Mouse (Mus musculus) liver, embryonic 16.5 days (tissue): ENCODE data around the gene Atp5d. TPM values are rescaled to one million over a fixed set of nuclear protein-coding genes. Genes with fewer than 3 reads are reported as not detected.
A peak's percentile ranks its signal among the peaks of the same experiment; 100 is the strongest.

Experiments
- ATAC-seq: fragments of 200-750 bp; cut with Nextera tagmentation; 2 replicates; pipeline ENCODE4 v1.8.0; 2017; ENCODE audit warnings: low read depth, mild to moderate bottlenecking, moderate number of reproducible peaks, moderate library complexity
- H3K27ac ChIP-seq: fragments of 300-500 bp; sonication (generic); 2 replicates; pipeline ENCODE4 v1.5.1; 2014; ENCODE audit warnings: mild to moderate bottlenecking, low read length
- H3K27me3 ChIP-seq: fragments of 300-500 bp; sonication (generic); 2 replicates; pipeline ENCODE4 v1.6.1; 2014; ENCODE audit warnings: low read depth, low read length, mixed read lengths; ENCODE audit not compliant: control insufficient read depth, insufficient read depth
- H3K36me3 ChIP-seq: fragments of 300-500 bp; sonication (generic); 2 replicates; pipeline ENCODE4 v1.6.1; 2014; ENCODE audit warnings: mild to moderate bottlenecking; ENCODE audit not compliant: control insufficient read depth, insufficient read depth
- H3K4me1 ChIP-seq: fragments of 300-500 bp; sonication (generic); 2 replicates; pipeline ENCODE4 v1.6.1; 2014; ENCODE audit warnings: low read depth, low read length, mixed read lengths; ENCODE audit not compliant: control insufficient read depth
- H3K4me2 ChIP-seq: fragments of 300-500 bp; sonication (generic); 2 replicates; pipeline ENCODE4 v1.6.1; 2014; ENCODE audit warnings: low read depth, low read length, mixed read lengths
- H3K4me3 ChIP-seq: fragments of 300-500 bp; sonication (generic); 2 replicates; pipeline ENCODE4 v1.5.1; 2014; ENCODE audit warnings: low read depth, mild to moderate bottlenecking, low read length
- H3K9ac ChIP-seq: fragments of 300-500 bp; sonication (generic); 2 replicates; pipeline ENCODE4 v1.6.1; 2014; ENCODE audit warnings: low read depth, low read length
- H3K9me3 ChIP-seq: fragments of 300-500 bp; sonication (generic); replicated peaks from 2 replicates; pipeline ENCODE4 v1.6.1; 2016; ENCODE audit warnings: low read length; ENCODE audit not compliant: control insufficient read depth
- WGBS: fragments of 180-500 bp; shearing (Covaris S2); extraction: QIAGEN DNeasy Blood & Tissue Kit; methylation state at CpG from one replicate; pipeline ENCODE4 v1.1.7; 2014; ENCODE audit not compliant: insufficient replicate concordance; 5-methylcytosine and 5-hydroxymethylcytosine counted together
- polyA plus RNA-seq: library from polyadenylated mRNA; unstranded; fragments of >200 nt; fragmentation: Nextera tagmentation; extraction: Ambion mirVana; gene quantifications from 2 replicates; pipeline ENCODE4 v1.2.1, GENCODE M21; 2015

The Atp5d gene
- polyA plus RNA-seq, 1 experiment from 2014 or later = 309 TPM

DNA sequence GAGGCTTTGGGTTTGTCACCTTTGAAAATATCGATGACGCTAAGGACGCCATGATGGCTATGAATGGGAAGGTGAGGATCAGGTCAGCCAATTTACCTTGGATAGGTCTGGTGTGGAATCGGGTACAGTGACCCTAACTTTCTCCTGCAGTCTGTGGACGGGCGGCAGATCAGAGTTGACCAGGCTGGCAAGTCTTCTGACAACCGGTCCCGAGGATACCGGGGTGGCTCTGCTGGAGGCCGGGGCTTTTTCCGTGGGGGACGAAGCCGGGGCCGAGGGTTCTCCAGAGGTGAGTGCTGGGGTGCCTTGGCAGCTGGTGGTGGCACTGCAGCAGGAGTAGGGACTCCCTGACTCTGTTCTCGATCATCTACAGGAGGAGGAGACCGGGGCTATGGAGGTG lies 31.6 kb downstream of the Atp5d start:
- 88% methylated on average over 16 of the region's 16 CpGs for WGBS
- Histone ChIP-seq H3K4me2 (no peak overlapping the region), H3K9me3 (no peaks in the 10 kb centered on the region; the same call in 1 of the 2 replicates), H3K4me3 (no peak overlapping the region), H3K4me1 (peaks cover 50% of the 10 kb centered on the region), H3K27ac (no peak overlapping the region), H3K27me3 (no peaks in the 10 kb centered on the region), H3K36me3 (peaks cover 26% of the 10 kb centered on the region), H3K9ac (no peak overlapping the region)
- ATAC-seq = no peak

DNA sequence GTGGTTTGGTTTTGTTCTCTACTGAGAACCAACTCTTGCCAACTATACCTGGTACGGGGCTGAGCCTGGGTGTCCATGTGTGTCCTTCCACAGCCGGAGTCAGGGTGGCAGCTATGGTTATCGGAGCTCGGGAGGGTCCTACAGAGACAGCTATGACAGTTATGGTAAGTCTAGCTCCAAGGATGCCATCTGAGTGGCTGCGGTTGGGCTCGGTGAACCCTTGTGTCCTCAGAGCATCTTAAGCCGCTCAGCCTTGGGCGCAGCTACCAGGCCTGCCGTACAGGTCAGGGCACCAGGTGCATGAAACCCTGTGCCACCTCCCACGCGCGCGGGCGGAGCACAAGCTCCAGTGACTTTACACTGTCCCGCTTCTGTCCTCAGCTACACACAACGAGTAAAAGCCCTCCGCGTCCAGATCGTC lies 32.2 kb downstream of the Atp5d start:
- H3K4me2 ChIP-seq = no peak overlapping the region
- H3K27ac ChIP-seq = no peak overlapping the region
- WGBS = 91% methylated on average over 19 of the region's 19 CpGs
- no peak overlapping the region for H3K9ac ChIP-seq
- H3K4me1 ChIP-seq = peaks cover 45% of the 10 kb centered on the region
- no peaks in the 10 kb centered on the region for H3K27me3 ChIP-seq
- H3K36me3 ChIP-seq = peaks cover 26% of the 10 kb centered on the region
- ATAC-seq = no peak
- no peaks in the 10 kb centered on the region; the same call in 1 of the 2 replicates for H3K9me3 ChIP-seq
- H3K4me3 ChIP-seq = no peak overlapping the region

DNA sequence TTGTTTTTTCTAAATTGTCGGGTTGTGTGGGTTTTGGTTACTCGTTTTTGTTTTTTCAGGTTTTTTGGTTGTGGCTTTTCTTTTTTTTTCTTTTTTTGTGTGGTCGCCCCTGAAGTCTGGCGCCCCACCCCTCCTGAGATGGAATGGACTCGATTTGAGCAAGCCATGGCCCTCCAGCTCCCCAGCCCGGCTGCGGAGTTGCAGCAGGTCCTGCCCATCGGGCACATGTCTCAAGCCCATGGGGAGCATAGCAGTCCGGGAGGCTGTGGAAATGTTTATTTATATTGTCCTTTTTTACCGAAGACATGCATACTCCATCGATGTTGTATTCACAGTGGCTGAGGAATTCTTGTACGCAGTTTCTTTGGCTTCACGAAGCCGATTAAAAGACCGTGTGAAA lies 32.8 kb downstream of the Atp5d start:
- Histone ChIP-seq H3K36me3 (peaks cover 26% of the 10 kb centered on the region), H3K9me3 (no peaks in the 10 kb centered on the region; the same call in 1 of the 2 replicates), H3K27me3 (no peaks in the 10 kb centered on the region), H3K4me1 (peaks cover 39% of the 10 kb centered on the region), H3K4me2 (no peak overlapping the region), H3K4me3 (no peak overlapping the region), H3K9ac (no peak overlapping the region), H3K27ac (no peak overlapping the region)
- ATAC-seq = no peak
- 87% methylated on average over 15 of the region's 15 CpGs for WGBS

DNA sequence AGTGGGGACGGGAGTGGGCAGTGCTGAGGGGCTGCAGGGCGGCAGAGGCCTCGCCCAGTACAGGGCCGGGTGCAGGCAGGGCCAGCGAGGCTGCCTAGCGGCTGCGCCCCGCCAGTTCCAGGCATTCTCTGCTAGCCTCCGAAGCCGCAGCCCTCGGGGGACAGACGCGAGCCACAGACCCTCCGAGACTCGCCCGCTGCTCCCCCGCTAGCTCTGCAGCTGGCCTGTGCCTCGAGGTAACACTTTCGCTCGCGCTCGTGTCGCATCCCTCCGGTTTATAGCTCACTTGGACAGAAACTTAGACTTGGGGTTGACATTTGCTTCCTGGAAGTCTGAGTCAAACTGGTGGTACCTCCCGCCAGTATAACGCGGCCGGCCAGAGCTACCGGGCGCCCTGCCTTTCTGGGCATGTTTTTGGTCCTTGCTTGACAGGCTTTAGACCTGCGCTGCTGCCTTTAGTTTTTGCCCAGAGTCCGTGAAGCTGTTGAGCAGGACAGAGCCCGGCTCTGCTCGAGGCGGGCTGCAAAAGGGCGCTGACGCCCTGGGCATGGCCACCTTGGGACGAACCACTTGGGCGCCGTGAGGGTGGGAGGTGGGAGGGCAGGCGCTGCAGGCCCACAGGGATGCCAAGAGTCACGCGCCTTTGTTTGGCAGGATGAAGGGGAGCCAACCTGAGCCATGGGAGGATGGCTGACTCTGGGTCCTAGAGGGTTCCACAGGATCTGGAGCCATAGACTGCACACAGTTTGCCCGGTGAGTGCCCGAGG lies 33.5 kb downstream of the Atp5d start:
- Histone ChIP-seq H3K4me3 (peak overlapping the region; percentile 84), H3K4me2 (peak overlapping the region; percentile 83), H3K27me3 (no peaks in the 10 kb centered on the region), H3K4me1 (peaks cover 33% of the 10 kb centered on the region), H3K36me3 (peaks cover 26% of the 10 kb centered on the region), H3K27ac (peak overlapping the region; percentile 90), H3K9ac (peak overlapping the region; percentile 72), H3K9me3 (no peaks in the 10 kb centered on the region; the same call in 1 of the 2 replicates)
- 89% methylated on average over 45 of the region's 45 CpGs for WGBS
- no peak for ATAC-seq

DNA sequence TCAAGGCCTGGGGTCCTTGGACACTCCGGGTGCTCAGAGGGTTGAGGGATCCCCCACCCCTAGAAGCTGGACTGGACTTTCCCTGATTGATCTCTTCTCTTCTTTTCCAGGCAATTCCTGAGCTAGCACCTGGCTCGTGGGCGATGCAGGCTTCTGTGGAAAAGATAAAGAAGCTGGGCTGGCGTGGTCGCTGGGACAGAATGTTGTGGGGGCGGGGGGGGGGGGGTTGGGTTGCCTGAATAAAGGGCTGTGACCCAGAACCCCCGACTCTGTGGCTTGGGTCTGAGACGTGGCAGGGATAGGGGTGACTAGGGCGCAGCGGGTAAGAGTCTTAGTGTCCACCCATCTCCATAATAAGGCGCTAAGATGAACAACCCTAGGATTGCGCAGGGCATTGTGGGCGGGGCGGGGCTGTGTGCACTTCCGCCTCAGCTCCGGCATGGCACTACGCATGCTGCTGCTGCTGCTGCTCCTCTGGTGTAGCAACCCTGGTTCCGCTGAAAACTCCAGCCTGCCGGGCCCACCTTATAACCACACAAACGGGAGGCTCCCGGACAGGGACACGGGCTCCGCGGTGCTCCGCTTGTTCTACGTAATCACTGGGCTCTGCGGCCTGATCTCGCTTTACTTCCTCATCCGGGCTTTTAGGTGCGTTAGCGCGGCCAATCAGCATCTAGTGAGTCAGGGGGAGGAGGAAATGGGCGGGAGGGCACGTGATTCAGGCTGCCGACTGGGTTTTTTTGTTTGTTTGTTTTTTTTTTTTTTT lies 34.3 kb downstream of the Atp5d start, which contains the start of gene 1600002K03Rik:
1600002K03Rik (plus strand) TSS at position 418 of the 766 bp plus-strand sequence.
- Histone ChIP-seq H3K9me3 (no peaks in the 10 kb centered on the region; the same call in 1 of the 2 replicates), H3K4me3 (peak within 1 kb of the TSS; percentile 84), H3K36me3 (peaks cover 26% of the 10 kb centered on the region), H3K27ac (peak within 1 kb of the TSS; percentile 90), H3K4me1 (peaks cover 30% of the 10 kb centered on the region), H3K4me2 (peak within 1 kb of the TSS; percentile 83), H3K27me3 (peaks cover 2% of the 10 kb centered on the region; the same call in 1 of the 2 replicates), H3K9ac (peak within 1 kb of the TSS; percentile 72)
- WGBS = 3% methylated on average over 35 of the region's 35 CpGs
- peak; percentile 70 for ATAC-seq

DNA sequence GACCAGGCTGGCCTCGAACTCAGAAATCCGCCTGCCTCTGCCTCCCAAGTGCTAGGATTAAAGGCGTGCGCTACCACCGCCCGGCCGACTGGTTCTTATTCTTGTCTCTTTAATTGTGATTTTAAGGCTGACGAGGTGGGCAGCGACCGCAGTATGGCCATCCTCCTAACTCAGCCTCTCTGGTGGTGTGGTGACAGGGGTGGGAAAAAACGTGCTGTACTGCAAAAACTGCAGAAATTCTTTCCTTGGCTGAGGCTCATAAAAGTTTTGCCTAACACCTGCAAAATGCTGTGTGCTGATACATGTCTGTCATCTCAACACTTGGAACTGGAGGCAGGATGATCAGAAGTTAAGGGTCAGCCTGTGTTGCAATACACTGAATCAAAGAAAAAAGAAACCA lies 34.9 kb downstream of the Atp5d start:
- Histone ChIP-seq H3K9me3 (no peaks in the 10 kb centered on the region; the same call in 1 of the 2 replicates), H3K9ac (peak overlapping the region; percentile 72), H3K4me1 (peaks cover 30% of the 10 kb centered on the region), H3K4me2 (peak overlapping the region; percentile 83), H3K4me3 (peak overlapping the region; percentile 84), H3K27me3 (peaks cover 8% of the 10 kb centered on the region), H3K27ac (peak overlapping the region; percentile 90), H3K36me3 (peaks cover 26% of the 10 kb centered on the region)
- WGBS = 2% methylated on average over 11 of the region's 11 CpGs
- no peak for ATAC-seq

DNA sequence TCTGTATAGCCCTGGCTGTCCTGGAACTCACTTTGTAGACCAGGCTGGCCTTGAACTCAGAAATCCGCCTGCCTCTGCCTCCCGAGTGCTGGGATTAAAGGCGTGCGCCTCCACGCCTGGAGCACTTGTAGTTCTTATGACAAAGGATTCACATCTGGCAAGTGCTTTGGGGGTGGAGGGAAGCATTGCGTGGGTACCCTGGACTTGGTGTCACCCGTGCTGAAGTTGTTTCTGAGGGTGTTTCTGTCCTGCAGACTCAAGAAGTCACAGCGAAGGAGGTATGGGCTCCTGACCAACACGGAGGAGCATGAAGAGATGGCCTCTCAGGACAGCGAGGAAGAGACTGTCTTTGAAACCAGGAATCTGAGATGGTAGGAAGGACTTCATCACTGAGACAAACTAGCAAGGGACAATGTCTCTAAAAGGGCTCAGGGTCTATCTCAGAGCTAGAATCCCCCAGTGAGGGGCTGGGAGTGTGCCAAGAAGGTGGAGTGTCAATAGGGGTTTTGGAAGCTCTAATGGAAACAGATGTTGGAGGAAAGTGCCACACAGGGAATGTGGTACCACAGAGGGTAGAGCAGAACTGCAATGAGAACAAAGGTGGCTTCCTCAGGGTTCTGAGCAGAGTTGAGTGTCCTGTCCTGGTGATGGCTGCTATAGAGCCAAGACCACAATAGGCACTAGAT lies 35.7 kb downstream of the Atp5d start:
- no peak overlapping the region; the same call in 1 of the 2 replicates for H3K27ac ChIP-seq
- 76% methylated on average over 10 of the region's 10 CpGs for WGBS
- H3K9me3 ChIP-seq = no peaks in the 10 kb centered on the region; the same call in 1 of the 2 replicates
- no peak overlapping the region for H3K9ac ChIP-seq
- H3K4me1 ChIP-seq = peaks cover 23% of the 10 kb centered on the region
- H3K27me3 ChIP-seq = peaks cover 15% of the 10 kb centered on the region
- no peak for ATAC-seq
- no peak overlapping the region for H3K4me3 ChIP-seq
- peaks cover 26% of the 10 kb centered on the region for H3K36me3 ChIP-seq
- no peak overlapping the region for H3K4me2 ChIP-seq

DNA sequence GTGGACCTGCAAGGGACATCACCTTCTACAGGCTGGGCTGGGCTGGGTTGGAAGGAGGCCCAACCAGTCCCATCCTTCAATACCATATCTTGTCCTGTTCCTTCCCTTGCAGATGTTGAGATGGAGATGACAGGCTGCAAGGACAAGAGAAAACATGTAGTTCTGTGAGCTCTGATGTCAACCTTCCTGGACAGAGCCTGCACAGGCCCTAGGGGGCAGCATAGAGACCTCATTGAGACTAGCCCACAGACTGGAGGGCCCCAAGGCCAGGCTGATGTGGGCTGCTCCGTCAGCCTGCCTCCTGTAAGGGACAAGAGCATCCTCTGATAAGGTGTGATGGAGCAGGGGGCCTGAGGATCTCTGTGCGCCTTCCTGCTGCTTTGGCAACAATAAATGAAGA lies 36.3 kb downstream of the Atp5d start:
- Histone ChIP-seq H3K27ac (no peak overlapping the region), H3K27me3 (peaks cover 21% of the 10 kb centered on the region), H3K4me1 (peaks cover 25% of the 10 kb centered on the region)

More for the DNA sequence above, 36.3 kb downstream of the Atp5d start:
- 29% methylated on average over 2 of the region's 2 CpGs for WGBS
- Histone ChIP-seq H3K9ac (no peak overlapping the region), H3K36me3 (peaks cover 25% of the 10 kb centered on the region), H3K4me3 (no peak overlapping the region), H3K9me3 (no peaks in the 10 kb centered on the region; the same call in 1 of the 2 replicates), H3K4me2 (no peak overlapping the region)
- no peak for ATAC-seq
